Mouse (Mus musculus) testis, adult 2 months (tissue): ENCODE data around the gene Eif4e1b. TPM values are rescaled to one million over a fixed set of nuclear protein-coding genes. Genes with fewer than 3 reads are reported as not detected.

Experiments used
- H3K27ac ChIP-seq: fragments of 200-500 bp; 2 replicates; pipeline ENCODE4 v1.5.1; 2012; ENCODE audit warnings: low read depth, low read length; ENCODE audit not compliant: control insufficient read depth, insufficient read depth
- H3K27me3 ChIP-seq: fragments of 200-500 bp; 2 replicates; pipeline ENCODE4 v1.6.1; 2012; ENCODE audit warnings: mild to moderate bottlenecking, low read length, moderate library complexity; ENCODE audit not compliant: control insufficient read depth, insufficient read depth
- H3K36me3 ChIP-seq: fragments of 200-500 bp; 2 replicates; pipeline ENCODE4 v1.6.1; 2012; ENCODE audit warnings: mild to moderate bottlenecking, low read length; ENCODE audit not compliant: control insufficient read depth, insufficient read depth
- H3K4me1 ChIP-seq: fragments of 200-500 bp; 2 replicates; pipeline ENCODE4 v1.6.1; 2012; ENCODE audit warnings: low read length; ENCODE audit not compliant: control insufficient read depth, insufficient read depth
- H3K4me3 ChIP-seq: fragments of 200-500 bp; 2 replicates; pipeline ENCODE4 v1.5.1; 2012; ENCODE audit warnings: low read depth, mild to moderate bottlenecking, low read length, moderate library complexity, mixed read lengths; ENCODE audit not compliant: control insufficient read depth
- CTCF ChIP-seq: fragments of 200-500 bp; IDR thresholded peaks from 2 replicates; pipeline ENCODE4 v1.5.1; 2012; ENCODE audit warnings: low read depth, mild to moderate bottlenecking, inconsistent platforms, low read length, moderate library complexity; ENCODE audit not compliant: control insufficient read depth, insufficient read depth, insufficient replicate concordance
- POLR2A ChIP-seq: fragments of 200-500 bp; IDR thresholded peaks from 2 replicates; pipeline ENCODE4 v1.6.1; 2012; ENCODE audit warnings: low read depth, mild to moderate bottlenecking, inconsistent platforms, low read length, moderate library complexity; ENCODE audit not compliant: control insufficient read depth
- polyA plus RNA-seq: library from polyadenylated mRNA; depleted of rRNA; stranded (reverse); fragments of >200 nt; gene quantifications from 2 replicates; pipeline ENCODE4 v1.2.3, GENCODE M21; 2012; rRNA removed

Gene Eif4e1b
- polyA plus RNA-seq, 1 experiment: 0.51 TPM

GRCm38 (mm10) chr13:54821931-54822330 is 38.1 kb downstream of the Eif4e1b start:
- H3K4me1 ChIP-seq: peaks cover 7% of the 10 kb centered on the region
- H3K27ac ChIP-seq: no peak overlapping the region
- no peak overlapping the region for H3K4me3 ChIP-seq
- no peaks in the 10 kb centered on the region for H3K36me3 ChIP-seq
- no peaks in the 10 kb centered on the region for H3K27me3 ChIP-seq
- TF ChIP-seq CTCF: no peak
- no peak for TF ChIP-seq POLR2A

- no peak overlapping the region; the same call in 1 of the 2 replicates for H3K4me3 ChIP-seq
- TF ChIP-seq CTCF (no peak), POLR2A (no peak)
- peaks cover 9% of the 10 kb centered on the region for H3K4me1 ChIP-seq
- H3K27ac ChIP-seq: no peak overlapping the region
- H3K36me3 ChIP-seq: no peaks in the 10 kb centered on the region
- H3K27me3 ChIP-seq: no peaks in the 10 kb centered on the region
These were observed 40.5 kb downstream of the Eif4e1b start for GRCm38 (mm10) chr13:54824111-54824931.

GRCm38 (mm10) chr13:54827992-54828391 is 44.2 kb downstream of the Eif4e1b start:
- H3K4me3 ChIP-seq: no peak overlapping the region
- TF ChIP-seq CTCF (no peak), POLR2A (no peak)
- peaks cover 9% of the 10 kb centered on the region for H3K4me1 ChIP-seq
- no peaks in the 10 kb centered on the region for H3K36me3 ChIP-seq
- no peak overlapping the region for H3K27ac ChIP-seq
- no peaks in the 10 kb centered on the region for H3K27me3 ChIP-seq

GRCm38 (mm10) chr13:54828508-54828907 is 44.7 kb downstream of the Eif4e1b start:
- H3K27me3 ChIP-seq: no peaks in the 10 kb centered on the region

GRCm38 (mm10) chr13:54829450-54829849 is 45.7 kb downstream of the Eif4e1b start:
- peaks cover 3% of the 10 kb centered on the region; the same call in 1 of the 2 replicates for H3K4me1 ChIP-seq
- H3K4me3 ChIP-seq: no peak overlapping the region
- H3K27ac ChIP-seq: no peak overlapping the region
- TF ChIP-seq POLR2A (no peak), CTCF (no peak)
- no peaks in the 10 kb centered on the region for H3K27me3 ChIP-seq
- H3K36me3 ChIP-seq: no peaks in the 10 kb centered on the region

More at GRCm38 (mm10) chr13:54828508-54828907, 44.7 kb downstream of the Eif4e1b start:
- H3K36me3 ChIP-seq: no peaks in the 10 kb centered on the region
- no peak overlapping the region for H3K27ac ChIP-seq
- TF ChIP-seq CTCF: no peak
- H3K4me1 ChIP-seq: peaks cover 9% of the 10 kb centered on the region
- no peak overlapping the region for H3K4me3 ChIP-seq

GRCm38 (mm10) chr13:54836351-54837030 is 52.7 kb downstream of the Eif4e1b start:
- Histone ChIP-seq H3K27me3 (no peaks in the 10 kb centered on the region), H3K4me3 (no peak overlapping the region), H3K36me3 (no peaks in the 10 kb centered on the region), H3K27ac (no peak overlapping the region), H3K4me1 (peaks cover 2% of the 10 kb centered on the region; the same call in 1 of the 2 replicates)
- TF ChIP-seq POLR2A: no peak
- TF ChIP-seq CTCF: no peak

GRCm38 (mm10) chr13:54837061-54837460 is 53.3 kb downstream of the Eif4e1b start:
- H3K36me3 ChIP-seq: no peaks in the 10 kb centered on the region
- no peak for TF ChIP-seq POLR2A
- no peak for TF ChIP-seq CTCF
- H3K4me3 ChIP-seq: no peak overlapping the region
- peaks cover 2% of the 10 kb centered on the region; the same call in 1 of the 2 replicates for H3K4me1 ChIP-seq
- H3K27ac ChIP-seq: no peak overlapping the region
- H3K27me3 ChIP-seq: no peaks in the 10 kb centered on the region

GRCm38 (mm10) chr13:54837471-54837889 is 53.7 kb downstream of the Eif4e1b start:
- no peak overlapping the region for H3K4me3 ChIP-seq
- H3K27me3 ChIP-seq: no peaks in the 10 kb centered on the region
- H3K27ac ChIP-seq: no peak overlapping the region
- TF ChIP-seq POLR2A (no peak), CTCF (no peak)
- H3K36me3 ChIP-seq: no peaks in the 10 kb centered on the region
- H3K4me1 ChIP-seq: peaks cover 2% of the 10 kb centered on the region; the same call in 1 of the 2 replicates

Other genes starting within 250 kb of the Eif4e1b start
- 59.8 and 60.8 TPM in 2 replicates for gene 4833439L19Rik, start 218.6 kb upstream of the Eif4e1b start, polyA plus RNA-seq
- gene Arl10, start 209.0 kb upstream of the Eif4e1b start, polyA plus RNA-seq: 1.8 and 2.3 TPM in 2 replicates
- gene Nop16, start 193.9 kb upstream of the Eif4e1b start, polyA plus RNA-seq: 8.2 and 10.7 TPM in 2 replicates
- 87.3 and 112 TPM in 2 replicates for gene Higd2a, start 193.8 kb upstream of the Eif4e1b start, polyA plus RNA-seq
- 12.5 and 12.7 TPM in 2 replicates for gene Cltb, start 172.7 kb upstream of the Eif4e1b start, polyA plus RNA-seq
- gene Faf2, start 162.2 kb upstream of the Eif4e1b start, polyA plus RNA-seq: 23.6 and 31.8 TPM in 2 replicates
- gene Rnf44, start 90.1 kb upstream of the Eif4e1b start, polyA plus RNA-seq: 418 and 439 TPM in 2 replicates
- 1.1 and 1.5 TPM in 2 replicates for gene Cdhr2, start 82.5 kb upstream of the Eif4e1b start, polyA plus RNA-seq
- gene Gprin1, start 34.1 kb upstream of the Eif4e1b start, polyA plus RNA-seq: 0.02 and 0.06 TPM in 2 replicates
- gene Sncb, start 17.4 kb upstream of the Eif4e1b start, polyA plus RNA-seq: 1.2 and 2.0 TPM in 2 replicates
- gene Tspan17, start 5.4 kb downstream of the Eif4e1b start, polyA plus RNA-seq: 12.4 and 14.3 TPM in 2 replicates
- gene Unc5a, start 165.4 kb downstream of the Eif4e1b start, polyA plus RNA-seq: 1.0 TPM in 2 replicates
- 0.77 and 1.2 TPM in 2 replicates for gene Hk3, start 237.4 kb downstream of the Eif4e1b start, polyA plus RNA-seq